Mouse (Mus musculus) kidney, adult 18-20 months (tissue): ENCODE results near the gene Plekha8.
A peak's percentile ranks its signal among the peaks of the same experiment; 100 is the strongest.

ENCODE experiments used
- DNase-seq: peaks from one replicate; pipeline ENCODE4 v3.0.0; 2021

Plekha8 gene

DNA sequence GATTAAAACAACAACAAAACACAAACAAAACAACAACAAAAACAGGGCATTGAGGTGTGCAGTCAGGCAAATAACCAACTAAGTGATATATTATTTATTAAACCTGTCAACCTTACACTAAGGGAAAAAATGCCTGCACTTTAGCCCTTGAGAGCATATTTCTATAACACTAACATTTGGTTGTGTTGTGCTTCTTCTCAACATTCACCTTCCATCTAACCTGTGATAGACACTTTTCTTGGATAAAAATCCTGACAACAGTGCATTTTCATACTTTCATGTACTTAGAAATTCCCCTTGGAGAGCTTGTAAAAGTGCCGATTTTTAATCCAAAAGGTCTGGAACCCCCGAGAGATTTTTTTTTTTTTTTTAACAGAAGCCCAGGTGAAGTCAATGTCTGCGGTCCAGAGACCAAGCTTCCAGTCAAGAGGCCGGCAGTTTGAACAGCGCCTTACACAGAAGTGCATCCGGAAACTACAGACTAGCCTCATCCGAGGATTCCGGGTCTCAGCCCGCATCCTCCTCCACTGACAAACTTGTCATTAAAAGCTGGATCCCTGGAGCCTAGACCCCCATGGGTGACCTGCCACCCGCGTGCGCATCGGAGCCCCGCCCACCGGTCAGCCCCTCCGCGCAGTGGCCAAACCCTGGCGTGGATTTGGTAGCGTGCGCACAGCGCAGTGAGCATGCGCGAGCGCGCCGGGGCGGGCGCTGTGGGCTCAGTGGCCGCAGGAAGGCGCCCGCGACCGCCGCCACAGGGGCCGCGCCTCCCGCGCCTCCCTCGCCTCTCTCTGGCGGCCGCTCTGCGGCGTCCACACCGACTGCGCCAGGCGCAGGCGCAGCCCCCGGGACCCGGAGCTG lies at the start of gene Plekha8:
TSS of gene Plekha8 (plus strand) at position 643 of the 861 bp plus-strand sequence.
- peak; percentile 94 for DNase-seq

DNA sequence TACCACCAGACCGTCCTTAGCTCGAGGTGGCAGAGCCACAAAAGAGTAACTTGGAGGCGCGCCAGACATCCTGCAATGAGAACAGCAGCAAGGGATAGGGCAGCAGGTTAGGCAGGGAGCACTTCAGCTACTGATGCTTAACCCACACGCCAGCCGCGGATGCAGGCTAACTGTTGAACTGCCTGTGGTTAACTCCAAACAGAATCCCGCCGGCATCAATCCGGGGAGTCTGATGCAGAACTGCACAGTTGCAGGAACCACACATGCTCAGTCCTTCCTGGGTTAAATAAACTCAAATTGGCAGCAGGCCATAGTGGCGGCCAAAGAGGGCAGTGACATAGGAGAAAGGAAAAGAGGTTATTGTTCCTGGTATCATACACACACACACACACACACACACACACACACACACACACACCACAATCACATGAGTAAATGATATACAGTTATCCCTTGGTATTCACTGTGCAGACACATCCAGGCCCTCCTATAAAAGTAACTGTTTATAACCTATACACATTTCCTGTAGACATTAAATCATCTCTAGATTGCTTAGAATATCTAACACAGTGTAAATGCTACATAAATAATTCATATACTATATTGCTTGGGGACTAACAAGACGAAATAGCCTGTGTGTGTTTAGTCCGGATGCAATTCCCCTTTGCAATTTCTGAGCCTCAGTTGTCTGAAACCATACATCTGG lies 46.4 kb upstream of the Plekha8 start:
- DNase-seq: no peak

DNA sequence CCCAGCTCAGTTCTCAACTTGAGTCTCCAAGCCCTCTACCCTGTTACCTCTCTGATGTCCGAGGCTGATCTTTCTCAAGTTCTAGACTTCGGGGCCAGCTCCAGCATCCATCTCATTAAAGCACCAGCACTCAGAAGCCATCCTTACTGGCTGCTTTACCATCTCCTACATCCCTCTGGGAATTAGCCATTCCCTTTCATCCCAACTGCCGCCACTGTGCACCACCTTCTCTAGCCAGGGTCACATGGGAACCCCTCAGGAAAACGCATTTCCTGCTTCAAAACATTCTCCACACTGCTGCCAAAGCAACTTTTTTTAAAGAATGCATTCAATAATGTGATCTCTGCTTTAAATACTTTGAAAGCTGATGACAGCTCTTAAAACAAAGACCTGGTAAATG lies 45.6 kb upstream of the Plekha8 start:
- no peak for DNase-seq

DNA sequence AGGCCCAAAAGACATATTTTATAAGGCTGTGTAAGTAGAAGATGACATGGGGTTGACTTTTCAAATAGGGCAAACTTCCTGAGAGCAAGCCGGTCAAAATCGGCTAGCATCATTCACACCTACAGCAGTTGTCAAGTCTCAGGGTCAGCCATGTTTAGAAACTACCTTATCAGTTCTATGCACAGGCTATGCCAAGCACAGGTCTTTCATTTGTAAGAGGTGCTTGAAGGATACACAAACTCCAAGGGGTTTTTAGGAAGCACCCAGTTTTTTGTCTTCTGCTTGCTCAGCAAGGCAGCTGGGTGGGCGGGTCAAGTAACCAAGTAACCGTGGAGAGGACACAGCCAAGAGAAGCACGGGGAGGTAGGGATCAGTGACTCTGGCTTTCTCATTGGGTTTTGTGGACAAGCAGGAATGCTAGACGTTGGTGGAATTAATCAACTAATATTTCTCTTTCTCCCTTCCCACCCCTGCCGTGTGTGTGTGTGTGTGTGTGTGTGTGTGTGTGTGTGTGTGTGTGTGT lies 44.0 kb upstream of the Plekha8 start:
- DNase-seq: no peak

DNA sequence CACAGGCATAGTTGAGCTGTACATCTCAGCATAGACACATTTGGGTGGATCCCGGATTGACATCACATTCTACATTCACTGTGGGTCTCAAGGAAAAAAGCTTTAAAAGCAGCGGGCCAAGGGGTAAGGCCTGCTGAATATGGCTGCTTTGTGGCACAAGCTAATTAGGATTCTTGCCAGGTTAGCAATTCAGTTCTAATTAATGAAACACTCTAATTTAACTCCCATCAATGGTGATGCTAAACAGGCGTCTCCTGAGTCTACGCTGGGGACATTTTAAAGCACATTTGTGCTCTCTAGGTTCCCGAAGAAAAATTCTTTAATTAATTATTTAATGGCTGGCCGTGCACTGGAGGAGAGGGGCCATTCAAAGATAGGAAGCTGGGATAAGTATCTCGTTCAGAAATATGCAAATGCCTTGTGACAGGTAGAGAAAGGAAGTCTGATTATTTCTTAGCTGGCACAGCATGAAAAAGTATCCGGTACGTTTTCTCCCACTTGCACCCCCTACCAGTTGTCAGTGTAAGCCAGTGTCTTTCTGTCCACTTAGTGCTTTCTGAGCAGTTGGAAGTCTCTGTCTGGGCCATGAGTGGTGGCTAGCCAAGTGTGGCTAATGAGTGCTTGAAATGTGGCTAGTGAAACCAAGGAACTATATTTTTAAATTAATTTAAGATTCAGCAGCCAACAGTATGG lies 42.0 kb upstream of the Plekha8 start:
- no peak for DNase-seq

DNA sequence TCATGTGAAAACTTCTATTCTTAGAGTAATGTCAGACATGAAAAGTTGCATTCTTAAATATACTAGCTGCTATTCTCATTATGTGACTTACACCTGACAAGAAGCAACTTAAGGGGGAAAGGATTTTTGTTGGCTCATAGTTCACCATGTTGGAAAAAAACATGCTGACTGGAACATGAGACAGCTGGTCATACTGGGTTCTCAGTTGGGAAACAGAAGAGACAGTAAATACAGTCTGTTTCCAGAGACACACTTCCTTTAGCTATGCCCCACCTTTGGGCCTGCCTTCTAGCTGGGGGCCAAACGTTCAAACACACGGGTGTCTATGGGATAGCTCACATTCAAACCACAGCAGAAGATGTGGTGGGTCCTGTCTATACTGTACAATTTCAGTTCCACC lies 41.3 kb upstream of the Plekha8 start:
- no peak for DNase-seq

DNA sequence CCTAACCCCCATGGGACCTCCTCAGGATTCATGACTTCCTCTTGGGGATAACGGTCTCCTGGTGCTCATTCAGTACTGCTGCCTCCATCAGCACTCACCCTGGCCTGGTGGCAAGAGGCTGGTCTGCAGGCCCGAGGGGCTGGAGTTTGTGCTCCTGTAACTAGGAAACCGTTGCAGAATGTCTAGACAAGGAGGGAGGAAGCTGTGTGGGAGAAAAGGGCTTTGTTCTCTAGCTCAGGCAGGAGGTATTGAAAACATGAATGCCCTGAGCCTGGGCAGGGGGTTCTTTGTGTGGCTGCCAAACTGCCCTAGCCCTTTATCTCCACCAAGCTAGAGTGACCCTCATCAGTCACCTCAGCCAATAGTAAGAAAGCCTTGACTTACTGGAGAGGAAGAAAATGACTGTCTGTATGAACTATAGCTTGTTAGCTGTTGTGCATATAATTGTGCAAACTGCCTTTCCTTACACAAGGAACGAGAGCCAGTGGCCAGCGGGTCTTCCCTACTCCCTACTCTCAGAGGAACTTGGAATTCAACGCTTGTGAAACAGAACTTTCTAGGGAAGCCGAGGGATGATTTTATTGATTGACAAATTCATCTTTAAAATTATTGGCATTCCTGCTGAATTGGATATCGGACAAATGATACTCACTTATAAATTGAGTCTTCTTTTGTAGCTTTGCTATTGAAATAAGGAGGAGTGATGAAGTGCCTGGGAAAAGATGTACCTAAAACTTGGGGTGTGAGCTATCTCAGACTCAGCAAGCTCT lies 40.4 kb upstream of the Plekha8 start:
- DNase-seq: no peak

DNA sequence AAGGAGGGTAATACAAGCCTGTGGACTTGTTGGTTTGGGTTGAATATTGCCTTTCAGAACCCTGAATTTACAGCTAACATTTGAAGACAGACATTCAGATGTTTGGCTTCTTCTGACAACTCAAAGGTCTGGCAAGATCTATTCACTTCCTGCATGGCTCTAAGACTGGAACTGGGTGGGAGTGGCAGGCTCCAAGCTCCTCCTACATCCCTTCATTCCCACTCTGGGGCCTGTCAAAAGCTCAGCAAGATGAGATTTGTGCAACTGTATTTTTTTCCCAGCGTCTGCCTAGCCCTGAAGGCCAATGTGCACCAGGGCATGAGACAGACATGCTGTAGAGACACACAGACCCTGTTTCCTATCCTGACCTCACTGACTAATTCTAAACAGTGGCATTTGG lies 39.1 kb upstream of the Plekha8 start:
- DNase-seq: no peak

DNA sequence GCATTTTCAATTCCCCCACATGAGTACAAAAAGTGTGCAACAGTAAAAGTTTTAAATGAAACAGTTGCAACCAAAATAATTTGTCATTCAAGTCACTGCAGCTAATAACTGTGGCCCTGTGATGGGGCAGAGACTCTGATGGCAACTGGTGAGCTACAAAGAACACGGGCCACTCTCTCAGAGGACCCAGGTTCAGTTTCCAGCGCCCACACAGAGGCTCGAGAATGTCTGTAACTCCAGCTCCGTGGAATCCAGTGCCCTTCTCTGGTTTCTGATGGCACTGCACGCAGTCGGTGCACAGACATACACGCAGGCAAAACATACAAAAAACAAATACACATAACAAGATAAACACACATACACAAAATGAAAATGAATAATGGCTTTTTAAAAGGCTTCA lies 37.2 kb upstream of the Plekha8 start:
- DNase-seq: no peak

DNA sequence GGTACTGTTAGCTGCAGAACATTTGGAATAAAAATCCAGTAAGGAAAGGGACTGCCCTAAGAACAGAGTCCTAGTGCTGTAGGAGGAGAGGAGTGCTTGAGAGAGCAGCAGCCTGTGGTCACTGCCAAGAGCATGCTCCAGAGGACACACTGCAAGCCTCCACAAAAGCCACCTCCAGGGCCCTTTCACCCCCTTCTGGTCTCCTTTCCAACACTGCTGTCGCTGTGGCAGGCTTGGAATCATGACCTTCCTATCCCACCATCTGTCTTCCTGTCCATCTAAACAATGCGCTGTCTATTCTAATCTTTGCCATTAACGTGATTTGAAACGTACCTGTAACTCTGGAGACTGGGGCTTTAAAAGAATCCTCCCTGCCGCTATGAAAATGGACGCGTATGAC lies 36.4 kb upstream of the Plekha8 start:
- DNase-seq: no peak

DNA sequence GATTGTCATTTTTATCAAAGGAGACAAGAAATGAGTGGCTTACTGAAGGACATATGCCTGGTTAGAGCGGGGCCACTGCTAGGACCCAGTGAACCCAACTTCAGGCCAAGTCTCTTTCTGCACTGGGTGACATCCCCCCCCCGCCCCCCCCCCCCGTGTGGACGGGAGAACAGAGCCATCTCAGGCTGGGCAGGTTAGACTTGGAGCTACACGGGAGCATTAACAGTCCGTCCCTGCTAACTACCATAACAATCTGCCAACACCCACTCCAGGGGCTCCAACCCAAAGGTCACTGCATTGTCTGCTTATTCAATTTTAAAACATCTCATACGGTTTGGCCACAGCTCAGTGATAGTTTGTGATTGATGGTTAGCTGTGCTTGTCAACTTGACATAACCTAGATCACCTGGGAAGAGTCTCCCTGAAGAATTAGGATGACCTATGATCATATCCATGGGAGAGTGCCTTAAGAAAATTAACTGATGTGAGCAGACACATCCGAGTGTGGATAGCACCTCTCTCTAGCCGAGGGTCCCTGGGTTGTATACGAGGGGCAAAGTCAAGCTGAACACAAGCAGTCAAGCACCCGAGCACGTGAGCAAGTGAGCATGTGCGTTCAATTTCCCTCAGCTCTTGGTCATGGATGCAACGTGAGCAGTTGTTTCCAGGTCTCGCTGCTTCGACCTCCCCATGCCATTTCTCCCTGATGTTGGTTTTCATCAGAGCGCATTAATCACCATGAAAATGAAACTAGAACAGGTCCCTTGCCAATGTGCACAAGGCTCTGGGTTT lies 32.7 kb upstream of the Plekha8 start:
- DNase-seq: no peak

DNA sequence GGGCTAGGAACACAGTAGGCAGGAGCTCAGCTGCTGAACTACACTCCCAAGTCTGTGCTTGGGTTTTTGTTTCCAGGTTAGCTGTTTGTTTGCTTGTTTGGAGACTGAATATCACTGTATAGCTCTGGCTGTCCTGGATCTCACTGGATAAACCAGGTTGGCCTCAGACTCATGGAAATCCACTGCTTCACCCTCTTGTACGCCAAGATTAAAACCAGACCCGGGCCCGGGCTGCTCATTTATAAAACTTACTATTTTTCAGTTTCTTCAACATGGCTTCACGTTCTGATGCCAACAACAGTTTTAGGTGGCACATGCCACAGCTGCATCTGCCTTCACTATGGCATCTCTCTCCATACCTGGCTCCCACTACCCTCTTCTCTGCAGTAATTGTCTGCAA lies 31.4 kb upstream of the Plekha8 start:
- DNase-seq: no peak

DNA sequence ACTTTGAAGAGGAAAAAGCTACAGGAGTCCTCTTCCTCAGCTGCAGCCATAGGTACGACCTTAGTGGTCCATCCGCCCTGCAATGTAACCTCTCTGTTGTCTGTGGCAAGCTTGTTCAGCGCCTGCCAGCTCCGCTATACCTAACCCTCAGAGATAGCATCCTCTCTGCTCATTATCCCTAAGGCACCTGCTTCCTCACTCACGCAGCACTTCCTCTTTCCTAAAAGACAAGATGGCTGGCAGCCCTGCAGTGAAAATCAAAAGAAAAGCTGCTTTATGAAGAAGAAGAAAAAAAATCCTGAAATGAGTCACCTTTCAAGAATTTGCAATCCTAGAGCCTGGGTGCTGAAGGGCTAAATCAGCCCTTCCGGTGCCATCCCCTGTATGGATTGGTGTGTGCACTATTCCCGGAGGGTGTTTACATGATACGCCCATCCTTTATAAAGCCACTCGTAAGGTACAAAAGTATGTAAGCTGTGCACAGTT lies 30.4 kb upstream of the Plekha8 start:
- DNase-seq: no peak

DNA sequence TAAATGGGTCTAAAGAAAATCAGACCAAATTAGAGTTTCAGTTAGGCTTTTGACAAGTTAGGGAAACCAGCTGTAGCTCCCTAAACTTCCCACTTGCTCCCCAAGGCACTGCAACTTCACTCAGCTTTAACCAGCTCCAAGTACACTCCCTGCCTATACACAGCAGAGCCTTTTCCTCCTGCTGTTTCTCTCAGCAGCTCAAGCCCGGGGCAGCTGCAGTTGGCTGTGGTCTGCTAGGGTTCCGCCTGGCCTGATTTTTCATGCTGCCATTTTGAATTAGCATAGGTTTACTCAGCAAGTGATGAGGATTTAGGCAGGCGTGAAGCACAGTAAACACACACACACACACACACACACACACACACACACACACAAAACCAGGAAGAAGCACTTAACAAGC lies 29.9 kb upstream of the Plekha8 start:
- DNase-seq: no peak

DNA sequence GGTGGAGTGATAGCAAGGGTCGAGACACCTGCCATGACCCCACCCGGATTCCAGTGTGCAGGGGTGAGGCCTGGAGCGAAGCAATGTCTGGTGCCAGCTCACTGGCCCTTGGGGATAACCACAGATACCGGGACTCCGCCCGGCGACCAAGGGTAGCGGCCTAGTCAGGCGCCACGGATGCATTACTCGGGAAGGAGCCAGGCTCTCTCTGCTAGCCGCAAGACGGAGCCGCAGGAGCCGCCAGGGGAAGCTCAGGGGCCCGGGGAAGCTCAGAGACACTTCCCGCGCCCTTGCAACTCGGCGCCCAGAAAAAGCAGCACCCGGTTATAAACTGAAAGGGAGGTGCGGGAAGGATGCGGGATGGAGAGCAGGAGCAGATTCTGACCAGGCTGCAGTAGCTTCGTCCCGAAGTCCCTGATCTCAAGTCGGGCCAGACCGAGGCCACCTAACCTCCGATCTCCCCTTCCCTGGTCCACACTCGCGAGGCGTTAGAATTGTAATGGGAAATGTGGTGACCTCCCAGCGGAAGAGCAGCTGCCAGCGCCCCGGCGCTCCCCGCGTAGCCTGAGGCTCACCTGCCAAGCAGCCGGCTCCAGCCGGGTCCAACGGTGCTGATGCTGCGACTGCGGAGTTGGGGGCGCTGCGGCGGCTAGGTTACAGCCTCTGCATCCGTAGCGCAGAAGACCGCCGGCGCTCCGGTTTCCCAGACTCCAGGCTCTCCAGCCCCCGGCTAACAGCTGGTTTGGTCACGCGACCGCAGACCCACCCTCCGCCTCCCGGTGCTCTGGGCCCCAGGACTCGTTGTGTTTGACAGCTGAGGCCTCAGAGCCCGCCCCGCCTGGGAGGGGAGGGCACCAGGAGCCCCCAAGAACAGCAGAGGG lies 29.0 kb upstream of the Plekha8 start, which contains the start of gene Scrn1:
TSS of gene Scrn1 (minus strand) at position 825 of the 881 bp plus-strand sequence.
- DNase-seq: peak; percentile 29

DNA sequence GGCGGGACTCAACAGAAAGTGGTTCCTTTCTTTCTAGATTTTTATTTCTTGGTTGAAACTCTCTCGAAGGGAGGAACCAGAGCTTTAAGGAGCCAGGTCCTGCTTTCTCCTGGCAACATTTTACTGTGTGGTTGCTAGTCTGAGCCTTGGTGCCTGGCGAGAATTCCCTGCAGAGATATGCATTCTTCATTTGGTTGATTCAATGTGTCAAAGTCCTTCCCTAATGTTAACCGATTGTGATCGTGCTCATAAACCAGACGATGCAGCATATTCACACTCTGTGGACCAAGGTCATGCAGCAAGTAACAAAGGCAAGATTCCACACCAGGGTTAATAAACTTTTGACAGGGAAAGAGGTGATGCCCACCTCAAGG lies 28.4 kb upstream of the Plekha8 start:
- no peak for DNase-seq

DNA sequence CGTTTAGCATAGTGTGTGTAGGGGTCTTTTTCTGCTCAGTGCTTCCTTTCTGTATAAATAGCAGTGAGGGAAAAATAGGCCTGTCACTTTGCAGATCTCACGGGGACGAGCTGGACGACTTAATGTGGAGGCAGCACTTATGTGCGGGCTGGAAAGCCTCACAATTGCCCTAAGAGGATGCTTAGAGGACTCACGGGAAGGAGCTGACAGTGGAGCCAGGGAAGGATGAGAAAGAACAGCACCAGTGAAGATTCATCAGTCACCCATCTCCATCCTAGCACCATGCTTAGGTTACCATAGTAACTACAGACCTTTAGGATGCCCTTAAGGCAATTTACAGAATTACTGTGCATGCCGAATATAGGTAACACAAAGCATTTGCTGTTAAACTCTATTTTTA lies 25.1 kb upstream of the Plekha8 start:
- no peak for DNase-seq

DNA sequence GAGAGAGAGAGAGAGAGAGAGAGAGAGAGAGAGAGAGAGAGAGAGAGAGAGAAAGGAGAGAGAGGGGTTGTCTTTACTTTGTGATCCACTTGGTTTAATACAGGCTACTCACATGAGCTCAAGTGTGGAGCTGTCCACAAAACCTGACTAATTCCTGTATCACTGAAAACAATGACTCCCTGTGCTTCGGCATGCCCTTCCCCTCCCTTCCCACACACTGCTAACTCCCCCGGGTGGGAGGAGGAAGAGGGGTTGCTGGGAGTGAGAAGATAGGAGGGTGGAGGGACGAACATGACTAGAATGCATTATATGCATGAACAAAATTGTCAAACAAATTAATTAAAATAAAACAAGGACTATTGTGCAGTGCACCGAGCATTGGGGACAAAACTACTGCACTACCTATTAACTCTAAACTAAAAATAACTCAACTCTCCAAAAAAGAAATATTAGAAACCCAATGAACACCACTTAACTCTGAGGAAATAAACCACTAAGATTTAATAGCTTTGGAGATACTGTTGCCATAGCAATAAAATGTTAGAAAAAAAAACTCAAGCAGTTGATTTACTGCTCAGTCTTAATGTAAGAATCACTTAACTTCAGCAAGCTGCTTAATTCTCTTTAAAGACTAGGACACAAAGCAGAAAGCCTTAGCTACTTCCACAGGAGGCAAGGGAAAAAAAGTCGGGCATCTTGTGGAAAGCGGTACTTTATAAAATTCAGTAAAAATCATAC lies 21.5 kb upstream of the Plekha8 start:
- no peak for DNase-seq

DNA sequence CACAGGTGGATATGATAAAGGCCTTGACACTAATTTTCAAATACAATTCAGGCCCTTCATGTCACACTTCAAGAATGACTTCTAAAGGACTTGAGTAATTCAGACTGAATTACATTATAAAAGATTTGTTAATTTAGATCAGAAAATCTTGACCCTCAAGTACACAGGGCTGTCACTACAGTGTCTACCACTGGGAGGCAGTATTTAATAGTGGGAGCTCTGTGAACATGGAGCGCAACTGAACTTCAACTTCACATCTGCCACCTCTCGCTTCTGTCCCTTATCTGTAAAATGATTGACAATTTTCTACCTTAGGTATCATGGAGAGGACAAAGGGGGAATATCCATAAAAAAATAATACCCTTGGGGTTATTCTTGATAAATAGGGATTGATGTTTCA lies 8.7 kb upstream of the Plekha8 start:
- DNase-seq: no peak

DNA sequence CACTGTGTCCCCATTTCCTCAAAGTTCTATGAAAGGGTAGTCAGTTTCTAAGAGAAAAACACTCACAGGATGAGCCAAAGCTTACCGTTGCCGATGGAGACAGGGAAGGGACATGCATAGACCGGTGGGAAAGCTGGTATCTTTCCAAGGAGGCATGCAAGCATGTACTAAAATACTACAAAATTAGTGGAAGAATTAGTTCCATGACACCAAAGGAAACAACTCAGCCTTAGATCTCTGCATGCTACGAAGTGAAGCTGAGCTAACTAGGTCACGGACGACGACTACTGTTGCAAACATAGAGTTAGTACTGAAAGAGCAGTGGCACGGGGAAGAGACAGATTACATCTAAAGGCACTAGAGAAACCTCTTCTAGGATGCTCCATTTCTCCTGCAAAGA lies 8.0 kb upstream of the Plekha8 start:
- no peak for DNase-seq
